Mouse (Mus musculus) forebrain, embryonic 15.5 days (tissue): Measurements from ENCODE around the gene Ano4. TPM values are rescaled to one million over a fixed set of nuclear protein-coding genes. Genes with fewer than 3 reads are reported as not detected.
A peak's percentile ranks its signal among the peaks of the same experiment; 100 is the strongest.

Experiments
- ATAC-seq: fragments of 200-750 bp; cut with Nextera tagmentation; replicated peaks from 2 replicates; pipeline ENCODE4 v1.8.0; 2017; ENCODE audit warnings: mild to moderate bottlenecking, moderate TSS enrichment, moderate library complexity
- H3K27ac ChIP-seq: fragments of 300-500 bp; sonication (generic); replicated peaks from 2 replicates; pipeline ENCODE4 v1.5.1; 2015; ENCODE audit warnings: mild to moderate bottlenecking, inconsistent platforms
- H3K27me3 ChIP-seq: fragments of 300-500 bp; sonication (generic); 2 replicates; pipeline ENCODE4 v1.6.1; 2015; ENCODE audit warnings: inconsistent platforms
- H3K36me3 ChIP-seq: fragments of 300-500 bp; sonication (generic); 2 replicates; pipeline ENCODE4 v1.6.1; 2015; ENCODE audit warnings: mild to moderate bottlenecking, inconsistent platforms
- H3K4me1 ChIP-seq: fragments of 300-500 bp; sonication (generic); 2 replicates; pipeline ENCODE4 v1.6.1; 2015; ENCODE audit warnings: inconsistent platforms
- H3K4me2 ChIP-seq: fragments of 300-500 bp; sonication (generic); replicated peaks from 2 replicates; pipeline ENCODE4 v1.6.1; 2015; ENCODE audit warnings: mild to moderate bottlenecking, inconsistent platforms
- H3K4me3 ChIP-seq: fragments of 300-500 bp; sonication (generic); 2 replicates; pipeline ENCODE4 v1.5.1; 2015; ENCODE audit warnings: mild to moderate bottlenecking, inconsistent platforms
- H3K9ac ChIP-seq: fragments of 300-500 bp; sonication (generic); replicated peaks from 2 replicates; pipeline ENCODE4 v1.6.1; 2015; ENCODE audit warnings: mild to moderate bottlenecking, inconsistent platforms
- H3K9me3 ChIP-seq: fragments of 300-500 bp; sonication (generic); 2 replicates; pipeline ENCODE4 v1.6.1; 2016; ENCODE audit warnings: inconsistent platforms
- WGBS: fragments of 180-500 bp; shearing (Covaris S2); methylation state at CpG from one replicate; pipeline ENCODE4 v1.1.7; 2015; ENCODE audit warnings: mixed read lengths; 5-methylcytosine and 5-hydroxymethylcytosine counted together
- polyA plus RNA-seq: library from polyadenylated mRNA; unstranded; fragments of >200 nt; fragmentation: Nextera tagmentation; extraction: Ambion mirVana; gene quantifications from 2 replicates; pipeline ENCODE4 v1.2.1, GENCODE M21; 2015

The Ano4 gene
- polyA plus RNA-seq, 1 experiment from 2014 or later: 4.5 TPM

DNA sequence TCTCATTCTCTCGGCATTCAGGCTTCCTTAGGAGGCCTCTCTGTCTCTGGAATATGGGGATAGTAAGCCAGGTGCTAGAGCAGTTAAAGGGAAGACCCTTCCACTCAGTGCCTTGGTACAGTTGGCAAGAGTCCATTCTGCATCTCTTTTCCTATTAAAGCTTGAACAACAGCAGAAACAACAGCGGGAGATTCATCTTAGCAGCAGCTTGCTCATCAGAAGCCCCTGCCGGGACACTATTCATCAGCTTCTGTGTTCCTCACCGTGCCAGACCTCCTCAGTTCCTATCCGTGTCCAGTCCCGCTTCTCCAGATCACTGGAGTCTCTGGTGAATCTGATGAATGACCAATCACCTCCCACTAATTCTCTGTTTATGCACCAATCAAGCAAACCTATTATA, 128.5 kb downstream of the Ano4 start:
- no peak overlapping the region for H3K4me3 ChIP-seq
- no peaks in the 10 kb centered on the region for H3K27me3 ChIP-seq
- no peaks in the 10 kb centered on the region for H3K9me3 ChIP-seq
- no peaks in the 10 kb centered on the region for H3K4me1 ChIP-seq
- 57% methylated on average over 6 of the region's 6 CpGs for WGBS
- no peak overlapping the region for H3K4me2 ChIP-seq
- H3K36me3 ChIP-seq: no peaks in the 10 kb centered on the region
- H3K9ac ChIP-seq: no peak overlapping the region
- no peak for ATAC-seq
- H3K27ac ChIP-seq: no peak overlapping the region

DNA sequence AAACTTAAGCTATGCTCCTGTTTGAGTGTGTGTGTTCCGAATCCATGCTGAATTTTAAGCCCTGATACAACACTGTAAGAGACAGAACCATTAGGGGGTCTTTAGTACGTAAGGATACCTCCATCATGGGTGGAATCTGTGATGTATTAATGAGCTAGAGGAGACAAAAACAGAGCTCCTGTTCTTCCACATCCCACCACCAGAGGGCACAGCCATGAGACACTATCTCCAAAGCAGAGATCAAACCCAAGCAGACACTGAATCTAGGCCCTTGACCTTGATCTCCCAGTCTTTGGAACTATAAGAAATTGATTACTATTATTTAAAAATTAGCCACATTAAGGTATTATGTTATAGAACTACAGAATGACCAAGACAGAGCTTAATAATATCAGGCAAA, 138.7 kb downstream of the Ano4 start:
- Histone ChIP-seq H3K4me3 (no peak overlapping the region), H3K27ac (no peak overlapping the region), H3K9me3 (no peaks in the 10 kb centered on the region), H3K4me1 (no peaks in the 10 kb centered on the region), H3K27me3 (no peaks in the 10 kb centered on the region), H3K4me2 (no peak overlapping the region), H3K36me3 (no peaks in the 10 kb centered on the region), H3K9ac (no peak overlapping the region)
- no peak for ATAC-seq
- WGBS: 44% methylated on average over 2 of the region's 2 CpGs

DNA sequence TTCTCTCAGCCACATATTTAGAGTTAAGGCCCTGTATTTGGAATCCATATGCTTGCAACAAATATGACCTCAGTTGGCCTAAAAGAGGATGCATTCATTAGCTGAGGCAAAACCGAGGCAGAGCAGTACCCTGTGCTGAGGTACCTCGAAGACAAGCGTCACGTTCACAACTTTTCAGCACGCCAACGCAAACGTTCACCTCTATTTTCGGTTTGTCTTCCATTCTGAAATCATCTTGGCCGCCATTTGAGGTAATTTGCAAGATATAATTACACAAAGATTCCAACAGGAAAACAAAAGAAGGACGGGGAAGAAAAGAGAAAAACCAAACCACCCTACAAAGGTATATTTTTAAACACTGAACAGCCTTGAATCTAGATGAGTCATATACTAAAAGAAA, 148.1 kb downstream of the Ano4 start:
- H3K4me2 ChIP-seq: no peak overlapping the region
- WGBS: 87% methylated on average over 10 of the region's 10 CpGs

DNA sequence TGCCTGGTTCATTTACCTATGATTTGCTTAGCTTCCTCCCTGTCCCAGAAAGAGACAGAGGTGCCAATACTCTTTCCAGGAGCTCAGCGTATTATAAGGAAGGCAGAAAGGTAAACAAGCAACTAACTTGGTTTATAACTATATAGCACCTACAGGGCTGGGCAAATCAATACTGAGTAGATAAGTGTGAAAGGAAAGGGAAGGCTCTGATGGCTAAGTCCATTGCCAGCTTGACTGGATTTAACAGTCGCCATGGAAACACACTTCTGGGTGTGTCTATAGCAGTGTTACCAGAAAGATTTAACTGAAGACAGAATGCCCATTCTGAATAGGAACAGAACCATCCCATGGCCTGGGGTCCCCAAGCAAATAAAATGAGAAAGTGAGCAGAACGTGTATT, 149.5 kb downstream of the Ano4 start:
- H3K9me3 ChIP-seq: no peaks in the 10 kb centered on the region
- 76% methylated on average over 3 of the region's 3 CpGs for WGBS
- H3K4me3 ChIP-seq: no peak overlapping the region
- H3K4me1 ChIP-seq: no peaks in the 10 kb centered on the region
- H3K27ac ChIP-seq: no peak overlapping the region
- H3K4me2 ChIP-seq: no peak overlapping the region
- H3K9ac ChIP-seq: no peak overlapping the region
- no peaks in the 10 kb centered on the region for H3K36me3 ChIP-seq
- H3K27me3 ChIP-seq: no peaks in the 10 kb centered on the region
- no peak for ATAC-seq

More for the DNA sequence above, 148.1 kb downstream of the Ano4 start:
- no peak for ATAC-seq
- Histone ChIP-seq H3K27ac (no peak overlapping the region), H3K4me1 (no peaks in the 10 kb centered on the region), H3K9me3 (no peaks in the 10 kb centered on the region), H3K4me3 (no peak overlapping the region), H3K27me3 (no peaks in the 10 kb centered on the region), H3K36me3 (no peaks in the 10 kb centered on the region), H3K9ac (no peak overlapping the region)

DNA sequence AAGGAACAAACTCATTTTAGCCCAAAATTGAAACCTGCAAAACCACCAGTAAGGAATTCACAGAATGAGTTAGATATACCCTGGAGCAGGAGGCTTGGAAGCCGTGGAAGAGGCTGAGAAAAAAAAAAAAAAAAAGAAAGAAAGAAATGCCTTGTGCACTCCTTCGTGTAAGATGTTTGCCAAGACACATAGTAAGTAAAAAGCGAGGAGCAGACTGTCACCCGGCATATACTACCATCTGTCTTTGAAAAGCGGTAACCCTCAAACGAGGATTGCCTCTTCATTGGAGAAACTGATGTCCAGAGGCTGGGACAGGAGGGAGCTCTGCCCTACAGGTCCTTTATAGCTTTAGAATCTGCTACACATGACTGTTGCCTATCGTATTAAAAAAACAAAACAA, 150.1 kb downstream of the Ano4 start:
- H3K4me3 ChIP-seq: no peak overlapping the region
- no peak overlapping the region for H3K4me2 ChIP-seq
- 74% methylated on average over 7 of the region's 7 CpGs for WGBS
- H3K9me3 ChIP-seq: no peaks in the 10 kb centered on the region
- no peaks in the 10 kb centered on the region for H3K27me3 ChIP-seq
- no peaks in the 10 kb centered on the region for H3K36me3 ChIP-seq
- peak; percentile 48; the same call in 1 of the 2 replicates for ATAC-seq
- no peak overlapping the region for H3K9ac ChIP-seq
- H3K27ac ChIP-seq: no peak overlapping the region
- no peaks in the 10 kb centered on the region for H3K4me1 ChIP-seq

DNA sequence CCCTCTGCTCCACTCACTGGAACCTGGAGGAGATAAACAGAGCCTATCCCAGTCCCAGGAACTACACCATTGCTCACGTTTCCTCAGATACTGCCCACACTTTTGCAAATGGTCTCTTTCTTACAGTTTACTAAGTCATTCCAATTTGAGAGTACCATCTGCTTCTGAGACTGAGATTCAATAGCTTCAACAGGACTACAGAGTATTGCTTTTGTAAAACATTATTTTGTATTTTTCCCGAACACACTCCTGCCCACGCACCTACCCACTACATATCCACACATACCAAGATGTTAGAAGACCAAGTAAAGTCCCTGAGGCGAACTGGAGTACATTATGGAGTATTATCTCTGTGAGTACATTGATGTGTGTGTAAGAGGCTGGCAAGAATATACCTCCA, 166.6 kb downstream of the Ano4 start:
- H3K4me2 ChIP-seq: no peak overlapping the region
- H3K4me3 ChIP-seq: no peak overlapping the region
- H3K27ac ChIP-seq: no peak overlapping the region
- no peaks in the 10 kb centered on the region for H3K36me3 ChIP-seq
- no peaks in the 10 kb centered on the region for H3K27me3 ChIP-seq
- no peaks in the 10 kb centered on the region for H3K4me1 ChIP-seq
- no peaks in the 10 kb centered on the region for H3K9me3 ChIP-seq
- WGBS: 82% methylated on average over 4 of the region's 4 CpGs
- no peak for ATAC-seq
- no peak overlapping the region for H3K9ac ChIP-seq

DNA sequence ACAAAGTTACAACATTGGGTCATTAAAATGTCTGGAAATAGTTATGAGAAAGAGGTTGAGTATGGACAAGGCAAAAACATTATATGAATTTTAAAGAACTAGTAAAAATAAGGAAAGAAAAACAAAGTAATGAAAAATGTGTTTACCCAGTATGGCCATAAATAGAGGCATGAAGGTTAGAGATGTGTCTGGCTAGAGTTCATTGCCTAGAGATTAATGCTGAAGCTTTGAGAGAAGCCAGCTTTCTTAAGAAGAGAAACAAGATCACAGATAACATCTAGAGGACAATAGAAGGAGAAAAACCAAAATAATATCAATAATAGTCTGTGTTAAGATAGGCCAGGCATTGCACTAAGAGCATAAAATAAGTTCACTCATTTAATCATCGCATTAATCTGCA, 180.0 kb downstream of the Ano4 start:
- no peak for ATAC-seq

DNA sequence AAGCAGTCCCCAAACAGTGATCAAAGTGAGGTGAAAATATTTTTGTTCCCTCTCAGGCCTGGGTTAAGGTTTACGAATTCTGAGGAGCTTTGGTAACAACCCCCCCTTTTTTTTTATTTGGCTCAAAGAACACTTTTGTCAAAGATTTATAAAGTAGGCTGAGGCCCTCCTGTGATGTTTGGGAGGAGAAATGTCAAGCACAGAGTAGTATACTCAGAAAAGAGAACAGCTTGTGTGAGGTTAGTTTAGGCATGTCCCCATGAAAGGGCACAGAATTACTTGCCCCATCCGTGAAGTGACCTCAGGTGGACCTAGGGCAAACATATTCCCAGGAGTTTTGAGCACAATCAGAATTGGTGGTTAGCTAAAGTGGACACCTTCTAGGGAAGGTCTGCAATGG, 189.1 kb downstream of the Ano4 start:
- Histone ChIP-seq H3K27me3 (no peaks in the 10 kb centered on the region), H3K27ac (no peak overlapping the region), H3K4me2 (no peak overlapping the region), H3K36me3 (no peaks in the 10 kb centered on the region), H3K9me3 (no peaks in the 10 kb centered on the region), H3K4me1 (no peaks in the 10 kb centered on the region), H3K4me3 (no peak overlapping the region), H3K9ac (no peak overlapping the region)
- no peak for ATAC-seq
- 65% methylated on average over 2 of the region's 2 CpGs for WGBS

More for the DNA sequence above, 180.0 kb downstream of the Ano4 start:
- Histone ChIP-seq H3K4me3 (no peak overlapping the region), H3K9ac (no peak overlapping the region), H3K4me2 (no peak overlapping the region), H3K27ac (no peak overlapping the region), H3K27me3 (no peaks in the 10 kb centered on the region), H3K36me3 (no peaks in the 10 kb centered on the region), H3K4me1 (no peaks in the 10 kb centered on the region), H3K9me3 (no peaks in the 10 kb centered on the region)
- 96% methylated on average over 1 of the region's 1 CpGs for WGBS

DNA sequence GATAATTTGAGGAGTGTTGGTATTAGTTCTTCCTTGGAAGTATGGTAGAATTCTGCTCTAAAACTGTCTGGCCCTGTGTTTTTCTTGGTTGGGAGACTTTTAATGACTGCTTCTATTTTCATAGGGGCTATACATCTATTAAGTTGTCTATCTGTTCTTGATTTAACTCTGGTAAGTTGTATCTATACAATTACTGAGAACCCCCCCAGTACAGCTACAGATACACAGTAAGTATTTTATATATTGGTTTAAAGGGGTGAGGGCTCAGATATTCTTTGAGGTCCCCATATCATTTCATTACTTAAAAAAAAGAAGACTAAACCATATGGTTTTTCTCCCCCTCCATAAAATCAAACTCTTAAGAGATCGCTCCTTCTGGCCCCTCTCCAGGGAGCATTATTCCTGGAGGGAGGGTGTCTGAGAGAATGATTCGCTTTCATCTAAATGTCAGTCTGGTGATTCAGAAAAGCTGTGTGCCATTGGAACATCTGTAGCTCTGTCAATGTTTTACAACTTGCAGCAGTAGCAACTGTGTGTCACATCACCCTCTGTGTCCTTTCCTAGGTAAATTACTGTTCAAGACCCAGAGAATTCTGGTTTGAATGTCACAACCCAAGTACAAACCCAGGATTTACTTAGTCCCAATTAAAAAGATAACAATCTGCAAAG, 189.6 kb downstream of the Ano4 start:
- Histone ChIP-seq H3K4me2 (no peak overlapping the region), H3K4me1 (no peaks in the 10 kb centered on the region), H3K27ac (no peak overlapping the region), H3K36me3 (no peaks in the 10 kb centered on the region), H3K9ac (no peak overlapping the region), H3K4me3 (no peak overlapping the region), H3K9me3 (no peaks in the 10 kb centered on the region), H3K27me3 (no peaks in the 10 kb centered on the region)
- ATAC-seq: no peak
- WGBS: 63% methylated on average over 2 of the region's 2 CpGs

DNA sequence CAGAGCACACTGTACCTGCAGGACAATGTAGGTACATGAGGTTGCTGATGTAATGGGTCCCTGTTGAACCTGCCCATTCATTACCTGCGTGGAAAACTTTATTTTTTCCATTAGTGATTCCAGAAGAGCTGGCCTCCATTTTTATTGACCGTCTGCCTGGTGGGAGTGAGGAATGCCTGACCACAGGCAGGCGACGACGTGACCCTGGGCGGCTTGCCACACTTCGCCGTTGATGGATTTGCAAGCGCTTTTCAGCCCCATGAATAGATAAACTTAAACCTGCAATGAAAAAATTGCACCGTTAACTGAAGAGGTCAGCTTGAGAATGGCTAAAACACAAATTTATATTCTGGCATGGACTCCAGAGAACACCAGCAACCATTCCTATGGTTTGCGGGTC, 195.4 kb downstream of the Ano4 start:
- Histone ChIP-seq H3K4me1 (no peaks in the 10 kb centered on the region), H3K9ac (no peak overlapping the region), H3K36me3 (no peaks in the 10 kb centered on the region), H3K27me3 (no peaks in the 10 kb centered on the region), H3K9me3 (no peaks in the 10 kb centered on the region), H3K4me3 (no peak overlapping the region), H3K4me2 (no peak overlapping the region), H3K27ac (no peak overlapping the region)
- no peak for ATAC-seq
- 91% methylated on average over 11 of the region's 11 CpGs for WGBS

DNA sequence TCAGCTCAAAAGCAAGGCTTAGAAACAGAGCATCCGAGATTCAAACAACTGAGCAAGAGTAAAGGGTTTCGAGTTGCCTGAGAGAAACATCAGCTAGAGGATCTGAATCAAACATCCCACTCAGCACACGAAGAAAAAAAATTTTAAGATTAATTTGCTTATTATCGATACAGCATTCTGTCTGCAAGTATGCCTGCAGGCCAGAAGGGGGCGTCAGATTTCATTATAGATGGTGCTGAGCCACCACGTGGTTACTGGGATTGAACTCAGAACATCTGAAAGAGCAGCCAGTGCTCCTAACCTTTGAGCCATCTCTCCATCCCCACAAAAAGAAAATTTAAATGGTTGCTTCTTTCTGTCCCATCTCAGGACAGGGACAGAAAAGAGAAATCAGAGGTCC, 223.2 kb downstream of the Ano4 start:
- no peak overlapping the region for H3K4me3 ChIP-seq
- H3K27me3 ChIP-seq: no peaks in the 10 kb centered on the region
- H3K4me2 ChIP-seq: no peak overlapping the region
- H3K9ac ChIP-seq: no peak overlapping the region
- H3K4me1 ChIP-seq: no peaks in the 10 kb centered on the region
- no peak overlapping the region for H3K27ac ChIP-seq
- no peaks in the 10 kb centered on the region for H3K36me3 ChIP-seq
- no peaks in the 10 kb centered on the region for H3K9me3 ChIP-seq
- ATAC-seq: no peak
- 58% methylated on average over 6 of the region's 6 CpGs for WGBS

DNA sequence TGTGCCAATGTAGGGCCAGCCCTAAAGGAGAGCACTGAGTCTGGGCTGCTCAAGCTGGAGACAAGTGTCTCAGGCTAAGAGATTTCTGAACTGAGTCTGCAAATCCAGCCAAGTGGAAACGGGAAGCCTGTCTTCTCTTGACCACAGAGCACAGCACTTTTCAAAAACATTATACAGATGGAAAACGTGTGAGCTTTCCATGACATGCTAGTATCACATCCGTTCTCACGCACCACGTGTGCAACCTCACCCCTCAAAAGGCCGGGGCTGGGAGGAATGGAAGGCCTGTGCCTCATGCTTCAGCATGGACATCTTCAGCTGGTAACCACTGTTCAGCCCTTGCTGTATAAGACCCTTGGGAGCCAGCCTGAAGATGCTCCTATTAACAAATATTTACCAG, 230.2 kb downstream of the Ano4 start:
- H3K36me3 ChIP-seq: no peaks in the 10 kb centered on the region
- H3K4me3 ChIP-seq: no peak overlapping the region
- 88% methylated on average over 6 of the region's 6 CpGs for WGBS

DNA sequence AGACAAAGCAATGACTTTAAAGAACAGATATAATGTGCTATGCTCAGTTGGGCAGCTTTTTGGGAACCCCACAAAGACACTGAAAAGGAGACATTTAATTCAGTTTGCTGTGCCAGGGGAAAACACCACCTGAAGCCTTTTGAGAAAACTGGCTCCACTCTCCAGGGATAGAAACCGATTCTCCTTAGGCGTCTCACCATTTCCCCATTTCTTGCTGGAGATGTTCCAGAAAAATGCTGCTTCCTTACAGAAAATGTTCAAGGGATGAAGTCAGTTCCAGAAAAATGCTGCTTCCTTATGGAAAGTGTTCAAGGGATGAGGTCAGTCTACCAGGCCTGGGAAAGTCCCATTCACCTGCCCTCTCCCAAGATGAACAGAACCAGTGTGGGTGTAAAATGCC, 233.1 kb downstream of the Ano4 start:
- no peaks in the 10 kb centered on the region for H3K9me3 ChIP-seq
- H3K4me1 ChIP-seq: peaks cover 7% of the 10 kb centered on the region; the same call in 1 of the 2 replicates
- no peak overlapping the region; the same call in 1 of the 2 replicates for H3K27ac ChIP-seq
- 47% methylated on average over 2 of the region's 2 CpGs for WGBS
- no peaks in the 10 kb centered on the region for H3K27me3 ChIP-seq
- ATAC-seq: no peak
- no peak overlapping the region for H3K4me3 ChIP-seq
- H3K36me3 ChIP-seq: no peaks in the 10 kb centered on the region
- H3K4me2 ChIP-seq: no peak overlapping the region
- no peak overlapping the region for H3K9ac ChIP-seq

More for the DNA sequence above, 230.2 kb downstream of the Ano4 start:
- Histone ChIP-seq H3K4me1 (peaks cover 7% of the 10 kb centered on the region; the same call in 1 of the 2 replicates), H3K9me3 (no peaks in the 10 kb centered on the region), H3K27me3 (no peaks in the 10 kb centered on the region), H3K9ac (no peak overlapping the region), H3K4me2 (no peak overlapping the region), H3K27ac (no peak overlapping the region)
- no peak for ATAC-seq
